Mouse (Mus musculus) olfactory bulb, adult 2 months (tissue): ENCODE measurements around the gene Psrc1.

Experiments
- CTCF ChIP-seq: fragments of 200-500 bp; IDR thresholded peaks from 2 replicates; pipeline ENCODE4 v1.5.1; 2012; ENCODE audit warnings: low read depth, mild to moderate bottlenecking, low read length, moderate library complexity; ENCODE audit not compliant: insufficient read depth
- POLR2A ChIP-seq: fragments of 200-500 bp; IDR thresholded peaks from 2 replicates; pipeline ENCODE4 v1.6.1; 2012; ENCODE audit warnings: mild to moderate bottlenecking, low read depth, low read length, moderate library complexity; ENCODE audit not compliant: insufficient read depth

DNA sequence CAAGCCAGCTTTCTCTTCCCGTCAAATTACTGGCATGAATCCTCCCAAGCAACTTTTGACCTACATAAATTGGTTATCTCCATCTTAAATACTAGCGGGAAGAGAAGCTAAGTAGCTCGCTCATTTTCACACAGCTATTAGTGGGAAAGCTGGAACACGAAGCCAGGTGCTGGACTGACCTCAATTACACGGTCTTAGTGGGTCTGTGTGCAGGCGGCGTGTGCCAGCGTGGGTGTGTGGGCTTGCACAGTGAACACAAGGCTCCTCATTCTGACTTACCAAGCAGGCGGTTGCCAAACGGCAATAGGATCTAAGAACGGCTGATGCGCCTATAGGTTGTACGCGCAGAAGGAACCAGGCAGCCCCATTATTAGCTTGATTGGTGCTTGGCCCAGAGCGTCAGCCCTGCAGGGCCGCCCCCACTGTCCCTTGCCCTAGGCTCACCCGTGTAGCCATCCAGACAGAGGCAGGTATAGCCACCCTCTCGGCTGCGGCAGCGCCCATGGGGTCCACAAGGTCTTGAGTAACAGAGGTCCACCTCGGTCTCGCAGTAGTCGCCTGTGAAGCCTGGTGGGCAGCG is 22.8 kb downstream of the Psrc1 start:
- TF ChIP-seq CTCF (no peak), POLR2A (no peak)
